Mouse (Mus musculus): ENCODE data around the gene Acad12. TPM values are rescaled to one million over a fixed set of nuclear protein-coding genes. Genes with fewer than 3 reads are reported as not detected.

Gene Acad12
- polyA plus RNA-seq (2012; rRNA removed): 47.0 and 51.4 TPM in 2 replicates

GRCm38 (mm10) chr5:121618592-121619513 lies at the start of gene Acad12:
Acad12 (minus strand) TSS chr5:121618938.
- DNase-seq: peak; percentile 92
- peak; percentile 92 for TF ChIP-seq POLR2A (IDR thresholded peaks at IDR 0.05; ENCODE audit: low read depth, low read length)
- no peak for TF ChIP-seq CTCF (conservative IDR thresholded peaks at IDR 0.05; ENCODE audit: insufficient read depth, insufficient read length, low read depth, low read length)
- Histone ChIP-seq H3K27ac (ENCODE audit: insufficient read depth, low read depth, low read length) (peak within 1 kb of the TSS; percentile 98), H3K27me3 (replicated peaks; ENCODE audit: control insufficient read depth, insufficient read depth, low read length) (no peaks in the 10 kb centered on the region), H3K36me3 (ENCODE audit: control insufficient read depth, insufficient read depth, low read length) (no peaks in the 10 kb centered on the region), H3K4me1 (ENCODE audit: control insufficient read depth, insufficient read depth, low read length) (peaks cover 9% of the 10 kb centered on the region; the same call in 1 of the 2 replicates), H3K4me3 (ENCODE audit: insufficient read depth, low read depth, low read length) (peak within 1 kb of the TSS; percentile 76)
- under 1% methylated on average over 53 of the region's 58 CpGs for WGBS

DNA sequence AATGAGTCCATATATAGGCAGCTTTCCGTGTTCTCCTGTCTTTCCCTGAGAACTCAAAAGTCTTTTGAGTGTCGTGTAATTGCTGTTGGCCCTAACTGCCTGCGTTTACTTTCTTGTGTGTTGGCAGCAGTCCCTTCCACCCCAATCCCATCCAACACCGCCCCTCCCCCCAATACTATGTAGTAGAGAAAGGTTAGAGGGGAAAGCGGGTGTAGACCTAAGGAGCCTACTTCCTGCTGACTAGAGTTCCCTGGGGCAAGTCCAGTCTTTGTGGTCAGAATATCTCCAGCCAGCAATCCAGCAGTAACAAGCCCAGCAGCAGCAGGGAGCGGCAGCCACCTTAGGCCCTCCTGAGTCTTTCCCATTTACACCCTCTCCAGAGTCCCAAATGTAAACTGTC lies 49.7 kb upstream of the Acad12 start:
- peak; percentile 33 for DNase-seq
- whole genome bisulfite sequencing: 53% methylated on average over 6 of the region's 6 CpGs

DNA sequence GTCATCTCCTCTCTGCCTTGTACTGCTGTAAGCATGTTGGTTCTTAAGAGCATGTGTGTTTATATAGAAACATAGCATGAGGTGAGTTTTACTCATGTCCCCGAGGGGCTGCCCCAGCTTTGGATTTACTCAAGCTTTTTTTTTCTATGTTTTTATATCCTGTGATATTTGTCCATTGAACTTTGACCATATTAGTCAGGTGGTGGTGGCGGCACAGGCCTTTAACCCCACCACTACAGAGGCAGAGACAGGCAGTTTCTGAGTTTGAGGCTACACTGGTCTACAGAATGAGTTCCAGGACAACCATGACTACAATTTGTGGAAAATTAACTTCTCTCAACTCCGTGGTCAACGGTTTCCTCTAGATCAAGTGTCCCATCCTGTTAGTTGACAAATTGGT lies 48.3 kb upstream of the Acad12 start:
- TF ChIP-seq CTCF (conservative IDR thresholded peaks at IDR 0.05; ENCODE audit: insufficient read depth, insufficient read length, low read depth, low read length): no peak
- TF ChIP-seq POLR2A (IDR thresholded peaks at IDR 0.05; ENCODE audit: low read depth, low read length): no peak
- peak; percentile 77 for DNase-seq
- Histone ChIP-seq H3K36me3 (ENCODE audit: control insufficient read depth, insufficient read depth, low read length) (peaks cover 5% of the 10 kb centered on the region), H3K27me3 (replicated peaks; ENCODE audit: control insufficient read depth, insufficient read depth, low read length) (no peaks in the 10 kb centered on the region), H3K27ac (ENCODE audit: insufficient read depth, low read depth, low read length) (peak overlapping the region; percentile 56), H3K4me1 (ENCODE audit: control insufficient read depth, insufficient read depth, low read length) (peaks cover 20% of the 10 kb centered on the region), H3K4me3 (ENCODE audit: insufficient read depth, low read depth, low read length) (no peak overlapping the region)
- WGBS: 51% methylated on average over 4 of the region's 4 CpGs

More for the DNA sequence above, 49.7 kb upstream of the Acad12 start:
- H3K4me3 ChIP-seq (ENCODE audit: insufficient read depth, low read depth, low read length): no peak overlapping the region
- peaks cover 5% of the 10 kb centered on the region for H3K36me3 ChIP-seq (ENCODE audit: control insufficient read depth, insufficient read depth, low read length)
- TF ChIP-seq POLR2A (IDR thresholded peaks at IDR 0.05; ENCODE audit: low read depth, low read length): no peak
- TF ChIP-seq CTCF (conservative IDR thresholded peaks at IDR 0.05; ENCODE audit: insufficient read depth, insufficient read length, low read depth, low read length): no peak
- peaks cover 15% of the 10 kb centered on the region for H3K4me1 ChIP-seq (ENCODE audit: control insufficient read depth, insufficient read depth, low read length)
- H3K27ac ChIP-seq (ENCODE audit: insufficient read depth, low read depth, low read length): no peak overlapping the region
- H3K27me3 ChIP-seq (replicated peaks; ENCODE audit: control insufficient read depth, insufficient read depth, low read length): no peaks in the 10 kb centered on the region

GRCm38 (mm10) chr5:121664971-121665370 lies 46.2 kb upstream of the Acad12 start:
- H3K27ac ChIP-seq (ENCODE audit: insufficient read depth, low read depth, low read length): no peak overlapping the region
- WGBS: 93% methylated on average over 9 of the region's 9 CpGs
- no peak for DNase-seq
- TF ChIP-seq CTCF (conservative IDR thresholded peaks at IDR 0.05; ENCODE audit: insufficient read depth, insufficient read length, low read depth, low read length) (no peak), POLR2A (IDR thresholded peaks at IDR 0.05; ENCODE audit: low read depth, low read length) (no peak)
- H3K27me3 ChIP-seq (replicated peaks; ENCODE audit: control insufficient read depth, insufficient read depth, low read length): no peaks in the 10 kb centered on the region
- H3K36me3 ChIP-seq (ENCODE audit: control insufficient read depth, insufficient read depth, low read length): peaks cover 5% of the 10 kb centered on the region
- peaks cover 20% of the 10 kb centered on the region for H3K4me1 ChIP-seq (ENCODE audit: control insufficient read depth, insufficient read depth, low read length)
- no peak overlapping the region for H3K4me3 ChIP-seq (ENCODE audit: insufficient read depth, low read depth, low read length)

DNA sequence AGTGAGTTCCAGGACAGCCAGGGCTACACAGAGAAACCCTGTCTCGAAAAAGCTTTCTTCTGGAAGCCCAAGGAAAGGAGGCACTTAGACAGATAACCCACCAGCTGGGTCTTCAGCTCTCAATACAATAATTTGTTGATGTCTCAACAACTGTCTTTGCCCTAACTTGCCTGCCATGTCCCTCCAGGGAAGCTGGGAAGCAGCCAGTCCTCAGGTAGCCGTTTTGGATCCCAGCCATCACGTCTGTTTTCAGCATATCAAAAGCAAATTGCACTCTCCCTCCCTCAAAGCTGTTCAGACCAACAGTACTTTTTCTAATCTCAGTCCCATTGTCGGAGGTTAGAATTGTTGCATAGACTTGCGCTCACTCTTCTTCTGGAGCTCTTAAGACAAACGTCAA lies 45.3 kb upstream of the Acad12 start:
- Histone ChIP-seq H3K36me3 (ENCODE audit: control insufficient read depth, insufficient read depth, low read length) (peaks cover 5% of the 10 kb centered on the region), H3K27ac (ENCODE audit: insufficient read depth, low read depth, low read length) (no peak overlapping the region), H3K27me3 (replicated peaks; ENCODE audit: control insufficient read depth, insufficient read depth, low read length) (no peaks in the 10 kb centered on the region), H3K4me1 (ENCODE audit: control insufficient read depth, insufficient read depth, low read length) (peaks cover 25% of the 10 kb centered on the region), H3K4me3 (ENCODE audit: insufficient read depth, low read depth, low read length) (no peak overlapping the region)
- no peak for TF ChIP-seq CTCF (conservative IDR thresholded peaks at IDR 0.05; ENCODE audit: insufficient read depth, insufficient read length, low read depth, low read length)
- no peak for TF ChIP-seq POLR2A (IDR thresholded peaks at IDR 0.05; ENCODE audit: low read depth, low read length)
- WGBS: 69% methylated on average over 6 of the region's 6 CpGs
- peak; percentile 29 for DNase-seq

- DNase-seq: peak; percentile 34
- Histone ChIP-seq H3K4me1 (ENCODE audit: control insufficient read depth, insufficient read depth, low read length) (peaks cover 25% of the 10 kb centered on the region), H3K4me3 (ENCODE audit: insufficient read depth, low read depth, low read length) (no peak overlapping the region), H3K27ac (ENCODE audit: insufficient read depth, low read depth, low read length) (no peak overlapping the region; the same call in 1 of the 2 replicates), H3K27me3 (replicated peaks; ENCODE audit: control insufficient read depth, insufficient read depth, low read length) (no peaks in the 10 kb centered on the region), H3K36me3 (ENCODE audit: control insufficient read depth, insufficient read depth, low read length) (peaks cover 5% of the 10 kb centered on the region)
- no peak for TF ChIP-seq POLR2A (IDR thresholded peaks at IDR 0.05; ENCODE audit: low read depth, low read length)
- TF ChIP-seq CTCF (conservative IDR thresholded peaks at IDR 0.05; ENCODE audit: insufficient read depth, insufficient read length, low read depth, low read length): no peak
- WGBS: 61% methylated on average over 8 of the region's 8 CpGs
Measured at GRCm38 (mm10) chr5:121663456-121663855, 44.7 kb upstream of the Acad12 start.

GRCm38 (mm10) chr5:121661494-121661893 lies 42.8 kb upstream of the Acad12 start:
- 39% methylated on average over 5 of the region's 5 CpGs for WGBS
- H3K27ac ChIP-seq (ENCODE audit: insufficient read depth, low read depth, low read length): peak overlapping the region; percentile 79
- TF ChIP-seq POLR2A (IDR thresholded peaks at IDR 0.05; ENCODE audit: low read depth, low read length) (no peak), CTCF (conservative IDR thresholded peaks at IDR 0.05; ENCODE audit: insufficient read depth, insufficient read length, low read depth, low read length) (no peak)
- H3K36me3 ChIP-seq (ENCODE audit: control insufficient read depth, insufficient read depth, low read length): peaks cover 3% of the 10 kb centered on the region
- H3K4me1 ChIP-seq (ENCODE audit: control insufficient read depth, insufficient read depth, low read length): peaks cover 16% of the 10 kb centered on the region
- peak overlapping the region; percentile 61 for H3K4me3 ChIP-seq (ENCODE audit: insufficient read depth, low read depth, low read length)
- DNase-seq: no peak
- H3K27me3 ChIP-seq (replicated peaks; ENCODE audit: control insufficient read depth, insufficient read depth, low read length): no peaks in the 10 kb centered on the region
